Mouse (Mus musculus) hindbrain, postnatal 0 days (tissue): ENCODE data around the gene Ift140. TPM values are rescaled to one million over a fixed set of nuclear protein-coding genes. Genes with fewer than 3 reads are reported as not detected.
A peak's percentile ranks its signal among the peaks of the same experiment; 100 is the strongest.

Experiments used
- ATAC-seq: fragments of 200-750 bp; cut with Nextera tagmentation; 2 replicates; pipeline ENCODE4 v1.8.0; 2017; ENCODE audit warnings: mild to moderate bottlenecking, moderate TSS enrichment, moderate library complexity
- DNase-seq: peaks from one replicate; pipeline ENCODE4 v3.0.0-alpha.2; 2015; ENCODE audit warnings: low spot score
- H3K27ac ChIP-seq: fragments of 300-500 bp; sonication (generic); 2 replicates; pipeline ENCODE4 v1.5.1; 2014; ENCODE audit warnings: mild to moderate bottlenecking
- H3K27me3 ChIP-seq: fragments of 300-500 bp; sonication (generic); 2 replicates; pipeline ENCODE4 v1.6.1; 2014; ENCODE audit warnings: low read length, mixed read lengths; ENCODE audit not compliant: insufficient read depth
- H3K36me3 ChIP-seq: fragments of 300-500 bp; sonication (generic); 2 replicates; pipeline ENCODE4 v1.6.1; 2014; ENCODE audit warnings: low read length, mixed read lengths; ENCODE audit not compliant: insufficient read depth
- H3K4me1 ChIP-seq: fragments of 300-500 bp; sonication (generic); 2 replicates; pipeline ENCODE4 v1.6.1; 2014; ENCODE audit warnings: antibody characterized with exemption, low read length, mixed read lengths; ENCODE audit not compliant: insufficient read depth
- H3K4me2 ChIP-seq: fragments of 300-500 bp; sonication (generic); 2 replicates; pipeline ENCODE4 v1.6.1; 2014; ENCODE audit warnings: low read depth, mild to moderate bottlenecking, low read length, moderate library complexity, mixed read lengths
- H3K4me3 ChIP-seq: fragments of 300-500 bp; sonication (generic); 2 replicates; pipeline ENCODE4 v1.5.1; 2014; ENCODE audit warnings: low read length
- H3K9ac ChIP-seq: fragments of 300-500 bp; sonication (generic); replicated peaks from 2 replicates; pipeline ENCODE4 v1.6.1; 2014; ENCODE audit warnings: mild to moderate bottlenecking, low read length, moderate library complexity, mixed read lengths
- H3K9me3 ChIP-seq: fragments of 300-500 bp; sonication (generic); 2 replicates; pipeline ENCODE4 v1.6.1; 2016; ENCODE audit warnings: low read length, mixed read lengths
- CTCF ChIP-seq: IDR thresholded peaks from 2 replicates; pipeline ENCODE4 v1.5.1; 2016; ENCODE audit warnings: antibody characterized with exemption, control low read depth, low read depth
- WGBS: fragments of 180-500 bp; shearing (Covaris S2); extraction: QIAGEN DNeasy Blood & Tissue Kit; methylation state at CpG from one replicate; pipeline ENCODE4 v1.1.7; 2014; 5-methylcytosine and 5-hydroxymethylcytosine counted together
- polyA plus RNA-seq: library from polyadenylated mRNA; unstranded; fragments of >200 nt; fragmentation: Nextera tagmentation; extraction: Ambion mirVana; gene quantifications from 2 replicates; pipeline ENCODE4 v1.2.1, GENCODE M21; 2015
- total RNA-seq: library from RNA; depleted of rRNA; stranded (reverse); fragments of >200 nt; gene quantifications from 2 replicates; pipeline ENCODE4 v1.2.3, GENCODE M21; 2014

Ift140 gene
- total and polyA plus RNA-seq, 2 experiments from 2014 or later = 13.1 to 27.0 TPM

GRCm38 (mm10) chr17:25083444-25083931 is 67.6 kb downstream of the Ift140 start, which contains the start of gene Tmem204:
Gene Tmem204, minus strand, starts transcription at chr17:25083591.
- TF ChIP-seq CTCF = peak; percentile 42
- Histone ChIP-seq H3K9ac (no peak within 1 kb of the TSS), H3K4me3 (no peak within 1 kb of the TSS), H3K9me3 (no peaks in the 10 kb centered on the region), H3K27me3 (no peaks in the 10 kb centered on the region), H3K4me1 (peaks cover 2% of the 10 kb centered on the region; the same call in 1 of the 2 replicates), H3K4me2 (no peak within 1 kb of the TSS), H3K36me3 (peaks cover 7% of the 10 kb centered on the region; the same call in 1 of the 2 replicates), H3K27ac (0 out of 2 replicates have a peak within 1 kb of the TSS, but pooled peaks have one; percentile 38)
- ATAC-seq = peak; percentile 48; the same call in 1 of the 2 replicates
- peak; percentile 43 for DNase-seq
- WGBS = 65% methylated on average over 7 of the region's 7 CpGs

- no peaks in the 10 kb centered on the region for H3K27me3 ChIP-seq
- no peaks in the 10 kb centered on the region for H3K4me1 ChIP-seq
- H3K9ac ChIP-seq = no peak overlapping the region
- peaks cover 13% of the 10 kb centered on the region; the same call in 1 of the 2 replicates for H3K36me3 ChIP-seq
- no peak for DNase-seq
- H3K9me3 ChIP-seq = no peaks in the 10 kb centered on the region
- H3K4me3 ChIP-seq = no peak overlapping the region
- no peak for TF ChIP-seq CTCF
- no peak overlapping the region for H3K4me2 ChIP-seq
- H3K27ac ChIP-seq = no peak overlapping the region
- WGBS = 81% methylated on average over 13 of the region's 13 CpGs
- ATAC-seq = no peak
These were observed 69.0 kb downstream of the Ift140 start for GRCm38 (mm10) chr17:25084835-25085385.

GRCm38 (mm10) chr17:25086724-25087123 is 70.8 kb downstream of the Ift140 start:
- H3K36me3 ChIP-seq = peaks cover 13% of the 10 kb centered on the region
- no peak for TF ChIP-seq CTCF
- H3K27ac ChIP-seq = no peak overlapping the region
- ATAC-seq (no peak), DNase-seq (no peak)
- H3K4me1 ChIP-seq = no peaks in the 10 kb centered on the region
- no peak overlapping the region for H3K4me2 ChIP-seq
- no peaks in the 10 kb centered on the region for H3K9me3 ChIP-seq
- no peak overlapping the region for H3K4me3 ChIP-seq
- 93% methylated on average over 7 of the region's 7 CpGs for WGBS
- no peaks in the 10 kb centered on the region for H3K27me3 ChIP-seq
- H3K9ac ChIP-seq = no peak overlapping the region

GRCm38 (mm10) chr17:25089158-25089557 is 73.3 kb downstream of the Ift140 start:
- DNase-seq (no peak), ATAC-seq (no peak)
- Histone ChIP-seq H3K9me3 (no peaks in the 10 kb centered on the region), H3K36me3 (peaks cover 28% of the 10 kb centered on the region), H3K4me1 (no peaks in the 10 kb centered on the region), H3K27ac (no peak overlapping the region), H3K4me2 (no peak overlapping the region), H3K27me3 (no peaks in the 10 kb centered on the region), H3K4me3 (no peak overlapping the region), H3K9ac (no peak overlapping the region)
- WGBS = 93% methylated on average over 10 of the region's 10 CpGs
- TF ChIP-seq CTCF = no peak

GRCm38 (mm10) chr17:25090450-25090849 is 74.6 kb downstream of the Ift140 start:
- Histone ChIP-seq H3K27me3 (no peaks in the 10 kb centered on the region), H3K4me1 (no peaks in the 10 kb centered on the region), H3K4me3 (no peak overlapping the region), H3K9ac (no peak overlapping the region), H3K4me2 (no peak overlapping the region), H3K27ac (no peak overlapping the region), H3K36me3 (peaks cover 33% of the 10 kb centered on the region), H3K9me3 (no peaks in the 10 kb centered on the region)
- WGBS = 91% methylated on average over 10 of the region's 10 CpGs
- ATAC-seq (no peak), DNase-seq (no peak)
- no peak for TF ChIP-seq CTCF

- TF ChIP-seq CTCF = no peak
- Histone ChIP-seq H3K9me3 (no peaks in the 10 kb centered on the region), H3K27ac (no peak overlapping the region), H3K4me2 (no peak overlapping the region), H3K27me3 (no peaks in the 10 kb centered on the region), H3K4me1 (no peaks in the 10 kb centered on the region), H3K9ac (no peak overlapping the region), H3K4me3 (no peak overlapping the region), H3K36me3 (peaks cover 41% of the 10 kb centered on the region)
- DNase-seq (no peak), ATAC-seq (no peak)
- WGBS = 83% methylated on average over 2 of the region's 2 CpGs
These were observed 80.3 kb downstream of the Ift140 start for GRCm38 (mm10) chr17:25096221-25096620.

GRCm38 (mm10) chr17:25100052-25100451 is 84.2 kb downstream of the Ift140 start:
- Histone ChIP-seq H3K9ac (no peak overlapping the region), H3K27me3 (no peaks in the 10 kb centered on the region), H3K4me2 (no peak overlapping the region), H3K27ac (no peak overlapping the region), H3K36me3 (peaks cover 55% of the 10 kb centered on the region), H3K9me3 (no peaks in the 10 kb centered on the region), H3K4me1 (no peaks in the 10 kb centered on the region), H3K4me3 (no peak overlapping the region)
- no peak for ATAC-seq
- TF ChIP-seq CTCF = no peak
- DNase-seq = no peak
- WGBS = 95% methylated on average over 6 of the region's 6 CpGs
